Mouse (Mus musculus) lung, embryonic 15.5 days (tissue): ENCODE measurements around the gene Tango6. TPM values are rescaled to one million over a fixed set of nuclear protein-coding genes. Genes with fewer than 3 reads are reported as not detected.

ENCODE experiments used
- ATAC-seq: fragments of 200-750 bp; cut with Nextera tagmentation; 2 replicates; pipeline ENCODE4 v1.8.0; 2017; ENCODE audit warnings: moderate number of reproducible peaks, borderline replicate concordance; ENCODE audit not compliant: low FRiP score, low TSS enrichment; ENCODE audit errors: extremely low read depth
- H3K27ac ChIP-seq: fragments of 300-500 bp; sonication (generic); 2 replicates; pipeline ENCODE4 v1.5.1; 2015; ENCODE audit warnings: moderate library complexity, mild to moderate bottlenecking, inconsistent platforms
- H3K27me3 ChIP-seq: fragments of 300-500 bp; sonication (generic); 2 replicates; pipeline ENCODE4 v1.6.1; 2015; ENCODE audit warnings: inconsistent platforms
- H3K36me3 ChIP-seq: fragments of 300-500 bp; sonication (generic); 2 replicates; pipeline ENCODE4 v1.6.1; 2015; ENCODE audit warnings: inconsistent platforms
- H3K4me1 ChIP-seq: fragments of 300-500 bp; sonication (generic); 2 replicates; pipeline ENCODE4 v1.6.1; 2015; ENCODE audit warnings: inconsistent platforms
- H3K4me2 ChIP-seq: fragments of 300-500 bp; sonication (generic); 2 replicates; pipeline ENCODE4 v1.6.1; 2015; ENCODE audit warnings: inconsistent platforms, mild to moderate bottlenecking, moderate library complexity
- H3K4me3 ChIP-seq: fragments of 300-500 bp; sonication (generic); 2 replicates; pipeline ENCODE4 v1.5.1; 2015; ENCODE audit warnings: mild to moderate bottlenecking, inconsistent platforms
- H3K9ac ChIP-seq: fragments of 300-500 bp; sonication (generic); 2 replicates; pipeline ENCODE4 v1.6.1; 2015; ENCODE audit warnings: inconsistent platforms
- H3K9me3 ChIP-seq: fragments of 300-500 bp; sonication (generic); 2 replicates; pipeline ENCODE4 v1.6.1; 2016; ENCODE audit warnings: inconsistent platforms
- WGBS: fragments of 180-500 bp; shearing (Covaris S2); methylation state at CpG from one replicate; pipeline ENCODE4 v1.1.7; 2015; 5-methylcytosine and 5-hydroxymethylcytosine counted together
- polyA plus RNA-seq: library from polyadenylated mRNA; unstranded; fragments of >200 nt; fragmentation: Nextera tagmentation; extraction: Ambion mirVana; gene quantifications from 2 replicates; pipeline ENCODE4 v1.2.1, GENCODE M21; 2015

The Tango6 gene
- polyA plus RNA-seq, 1 experiment from 2014 or later: 12.1 TPM

DNA sequence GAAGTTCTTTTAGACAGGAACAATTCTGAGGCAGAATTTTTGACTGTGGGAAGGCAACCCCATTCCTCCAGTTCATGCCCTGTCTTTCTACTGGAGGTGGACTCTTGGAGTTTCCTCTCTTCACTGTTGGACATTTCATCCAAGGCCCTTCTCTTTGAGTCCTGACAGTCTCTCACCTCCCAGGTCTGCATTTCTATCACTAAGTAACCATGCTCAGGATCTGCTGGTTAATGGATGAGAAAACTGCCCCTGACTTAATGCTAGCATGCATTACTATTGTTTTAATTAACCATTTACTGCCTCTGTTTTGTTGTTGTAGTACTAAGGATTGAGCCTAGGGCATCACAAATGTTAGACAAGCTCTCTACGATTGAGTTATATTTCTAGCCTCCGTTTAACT is 82.7 kb downstream of the Tango6 start:
- H3K4me3 ChIP-seq: no peak overlapping the region
- H3K36me3 ChIP-seq: no peaks in the 10 kb centered on the region
- peaks cover 7% of the 10 kb centered on the region; the same call in 1 of the 2 replicates for H3K4me1 ChIP-seq
- no peak overlapping the region for H3K9ac ChIP-seq
- WGBS: 86% methylated on average over 2 of the region's 2 CpGs
- H3K27ac ChIP-seq: no peak overlapping the region
- H3K27me3 ChIP-seq: no peaks in the 10 kb centered on the region
- H3K9me3 ChIP-seq: no peaks in the 10 kb centered on the region
- ATAC-seq: no peak
- no peak overlapping the region for H3K4me2 ChIP-seq

GRCm38 (mm10) chr8:106766736-106767135 is 83.9 kb downstream of the Tango6 start:
- no peak for ATAC-seq
- Histone ChIP-seq H3K9ac (no peak overlapping the region), H3K4me1 (no peaks in the 10 kb centered on the region), H3K27me3 (no peaks in the 10 kb centered on the region), H3K27ac (no peak overlapping the region), H3K9me3 (no peaks in the 10 kb centered on the region), H3K36me3 (no peaks in the 10 kb centered on the region), H3K4me3 (no peak overlapping the region), H3K4me2 (no peak overlapping the region)
- 71% methylated on average over 5 of the region's 5 CpGs for WGBS

GRCm38 (mm10) chr8:106769147-106769805 is 86.4 kb downstream of the Tango6 start:
- H3K27ac ChIP-seq: no peak overlapping the region
- no peaks in the 10 kb centered on the region for H3K36me3 ChIP-seq
- WGBS: 73% methylated on average over 13 of the region's 13 CpGs
- H3K4me2 ChIP-seq: no peak overlapping the region
- ATAC-seq: no peak
- no peak overlapping the region for H3K4me3 ChIP-seq
- no peak overlapping the region for H3K9ac ChIP-seq
- H3K4me1 ChIP-seq: no peaks in the 10 kb centered on the region
- no peaks in the 10 kb centered on the region for H3K27me3 ChIP-seq
- no peaks in the 10 kb centered on the region for H3K9me3 ChIP-seq

GRCm38 (mm10) chr8:106770596-106771179 is 87.8 kb downstream of the Tango6 start:
- no peaks in the 10 kb centered on the region for H3K9me3 ChIP-seq
- H3K4me1 ChIP-seq: no peaks in the 10 kb centered on the region
- 95% methylated on average over 9 of the region's 9 CpGs for WGBS
- no peak for ATAC-seq
- no peak overlapping the region for H3K4me2 ChIP-seq
- H3K27me3 ChIP-seq: no peaks in the 10 kb centered on the region
- H3K36me3 ChIP-seq: no peaks in the 10 kb centered on the region
- no peak overlapping the region for H3K27ac ChIP-seq
- H3K4me3 ChIP-seq: no peak overlapping the region
- no peak overlapping the region for H3K9ac ChIP-seq

DNA sequence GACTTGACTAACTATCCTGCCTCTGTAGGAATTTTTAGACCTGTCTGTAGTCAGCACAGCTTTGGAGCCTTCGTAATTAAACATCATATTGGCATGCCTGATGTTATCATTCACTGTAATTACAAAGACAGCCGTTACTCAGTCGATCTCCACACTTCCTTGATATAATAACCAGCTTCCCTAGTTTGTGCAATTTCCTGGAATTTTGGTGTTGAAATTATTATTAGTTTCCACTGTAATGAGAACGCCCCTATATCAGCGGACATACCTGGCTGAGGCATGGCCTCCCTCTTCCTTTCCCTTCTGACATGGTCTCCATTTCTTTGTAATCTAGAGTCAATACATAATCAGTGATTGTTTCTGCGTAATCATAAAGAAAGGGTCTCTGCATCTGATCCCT is 89.2 kb downstream of the Tango6 start:
- no peaks in the 10 kb centered on the region for H3K9me3 ChIP-seq
- H3K36me3 ChIP-seq: no peaks in the 10 kb centered on the region
- no peak overlapping the region for H3K4me2 ChIP-seq
- ATAC-seq: no peak
- H3K27ac ChIP-seq: no peak overlapping the region
- no peak overlapping the region for H3K4me3 ChIP-seq
- H3K9ac ChIP-seq: no peak overlapping the region
- no peaks in the 10 kb centered on the region for H3K4me1 ChIP-seq
- H3K27me3 ChIP-seq: no peaks in the 10 kb centered on the region
- 77% methylated on average over 6 of the region's 6 CpGs for WGBS

- Histone ChIP-seq H3K27ac (no peak overlapping the region), H3K4me1 (no peaks in the 10 kb centered on the region), H3K4me3 (no peak overlapping the region), H3K9ac (no peak overlapping the region), H3K9me3 (no peaks in the 10 kb centered on the region), H3K4me2 (no peak overlapping the region), H3K36me3 (no peaks in the 10 kb centered on the region), H3K27me3 (no peaks in the 10 kb centered on the region)
- WGBS: 78% methylated on average over 3 of the region's 3 CpGs
- no peak for ATAC-seq
Observed at GRCm38 (mm10) chr8:106772501-106772900, 89.6 kb downstream of the Tango6 start.

DNA sequence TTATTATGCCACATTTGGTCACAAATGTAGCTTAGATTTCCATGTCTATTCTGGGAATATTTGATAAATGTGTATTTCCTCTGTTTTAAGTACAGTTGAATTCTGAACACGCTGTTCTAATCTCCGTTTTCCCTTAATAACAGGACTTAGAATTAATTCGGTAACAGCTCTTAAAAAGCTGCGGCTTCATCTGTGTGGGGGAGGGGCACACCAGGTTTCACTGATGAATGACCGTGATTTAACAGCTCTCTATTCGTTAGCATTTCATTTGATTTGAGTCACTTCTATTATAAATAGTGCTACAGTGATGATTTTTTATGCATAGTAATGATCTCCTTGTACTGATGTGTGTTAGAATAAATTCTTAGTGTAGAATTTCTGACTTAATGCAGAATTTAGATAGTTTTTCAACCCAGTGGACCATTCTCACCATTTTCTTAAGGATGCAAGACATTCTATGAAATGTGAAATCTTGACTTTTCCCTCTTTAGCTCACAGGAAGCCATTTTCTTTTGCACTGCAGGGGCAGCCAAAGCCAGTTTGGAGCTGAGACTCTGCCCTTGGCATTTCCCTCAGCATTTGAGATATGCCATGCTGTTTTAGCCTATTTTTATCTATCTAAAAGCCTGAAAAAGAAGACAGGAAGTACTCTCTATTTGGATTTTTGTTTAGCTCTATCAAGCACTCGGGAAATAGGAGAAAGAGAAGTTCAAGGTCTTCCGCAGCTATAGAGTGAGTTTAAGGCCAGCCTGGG is 91.9 kb downstream of the Tango6 start:
- Histone ChIP-seq H3K4me3 (no peak overlapping the region), H3K4me2 (no peak overlapping the region), H3K4me1 (no peaks in the 10 kb centered on the region), H3K9me3 (no peaks in the 10 kb centered on the region), H3K9ac (no peak overlapping the region), H3K27me3 (no peaks in the 10 kb centered on the region), H3K27ac (no peak overlapping the region), H3K36me3 (no peaks in the 10 kb centered on the region)
- WGBS: 81% methylated on average over 8 of the region's 8 CpGs
- no peak for ATAC-seq

GRCm38 (mm10) chr8:106789623-106790022 is 106.8 kb downstream of the Tango6 start:
- H3K4me2 ChIP-seq: no peak overlapping the region
- H3K9ac ChIP-seq: no peak overlapping the region
- H3K36me3 ChIP-seq: no peaks in the 10 kb centered on the region
- H3K27ac ChIP-seq: no peak overlapping the region
- no peaks in the 10 kb centered on the region for H3K27me3 ChIP-seq
- H3K4me1 ChIP-seq: no peaks in the 10 kb centered on the region
- H3K9me3 ChIP-seq: no peaks in the 10 kb centered on the region
- WGBS: 58% methylated on average over 4 of the region's 4 CpGs
- no peak overlapping the region for H3K4me3 ChIP-seq
- no peak for ATAC-seq

DNA sequence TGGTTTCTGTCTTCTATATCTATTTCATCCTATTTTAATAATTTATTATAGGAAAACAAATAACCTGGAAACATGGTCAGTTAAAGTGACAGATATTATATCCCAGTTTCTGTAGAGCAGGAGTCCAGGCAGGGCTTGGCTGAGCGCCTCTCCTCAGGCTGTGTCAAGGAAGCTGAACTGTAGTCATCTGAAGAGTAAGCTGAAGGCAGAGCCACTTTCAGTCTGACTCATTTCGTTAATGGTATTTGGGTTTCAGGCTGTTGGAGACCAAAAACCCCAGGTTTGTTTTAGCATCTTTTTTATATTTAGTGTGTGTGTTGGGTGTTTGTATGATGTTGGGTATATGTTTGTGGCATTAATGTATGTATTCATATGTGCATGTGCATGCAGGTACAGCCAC is 112.0 kb downstream of the Tango6 start:
- H3K4me2 ChIP-seq: no peak overlapping the region
- no peak for ATAC-seq

GRCm38 (mm10) chr8:106799821-106800220 is 117.0 kb downstream of the Tango6 start:
- no peak overlapping the region for H3K27ac ChIP-seq
- 53% methylated on average over 1 of the region's 1 CpGs for WGBS

More for the DNA sequence above, 112.0 kb downstream of the Tango6 start:
- no peaks in the 10 kb centered on the region for H3K36me3 ChIP-seq
- H3K4me1 ChIP-seq: 0 out of 2 replicates have a peak, but pooled peaks cover 1% of the 10 kb centered on the region
- no peaks in the 10 kb centered on the region for H3K27me3 ChIP-seq
- H3K27ac ChIP-seq: no peak overlapping the region
- no peak overlapping the region for H3K9ac ChIP-seq
- WGBS: 89% methylated on average over 2 of the region's 2 CpGs
- H3K9me3 ChIP-seq: no peaks in the 10 kb centered on the region
- no peak overlapping the region for H3K4me3 ChIP-seq

GRCm38 (mm10) chr8:106801261-106801660 is 118.4 kb downstream of the Tango6 start:
- Histone ChIP-seq H3K9me3 (no peaks in the 10 kb centered on the region), H3K4me3 (no peak overlapping the region), H3K27ac (no peak overlapping the region), H3K9ac (no peak overlapping the region), H3K36me3 (no peaks in the 10 kb centered on the region), H3K4me1 (0 out of 2 replicates have a peak, but pooled peaks cover 4% of the 10 kb centered on the region), H3K27me3 (no peaks in the 10 kb centered on the region), H3K4me2 (no peak overlapping the region)
- no peak for ATAC-seq
- 88% methylated on average over 11 of the region's 11 CpGs for WGBS

More at GRCm38 (mm10) chr8:106799821-106800220, 117.0 kb downstream of the Tango6 start:
- Histone ChIP-seq H3K4me3 (no peak overlapping the region), H3K9me3 (no peaks in the 10 kb centered on the region), H3K4me2 (no peak overlapping the region), H3K36me3 (no peaks in the 10 kb centered on the region), H3K4me1 (0 out of 2 replicates have a peak, but pooled peaks cover 4% of the 10 kb centered on the region), H3K9ac (no peak overlapping the region), H3K27me3 (no peaks in the 10 kb centered on the region)
- no peak for ATAC-seq
